Mouse (Mus musculus): ENCODE measurements around the gene 7530416G11Rik.

- TF ChIP-seq CTCF (IDR thresholded peaks at IDR 0.05; ENCODE audit: low read depth, low read length) (no peak), POLR2A (IDR thresholded peaks at IDR 0.05; ENCODE audit: extremely low read depth, insufficient read depth, low read length) (no peak)
Observed at GRCm38 (mm10) chr15:85546500-85546899, 43.5 kb upstream of the 7530416G11Rik start.

Measured in liver, adult 2 months (tissue).